Mouse (Mus musculus): ENCODE results near the gene Sco2.

- no peak for TF ChIP-seq CTCF (IDR thresholded peaks at IDR 0.05; ENCODE audit: borderline replicate concordance, insufficient read depth, low read depth, low read length)
- no peak for TF ChIP-seq POLR2A (IDR thresholded peaks at IDR 0.05; ENCODE audit: borderline replicate concordance, insufficient read depth, low read length)
Observed at GRCm38 (mm10) chr15:89323656-89324055, 50.0 kb downstream of the Sco2 start.

Measured in cerebellum, adult 2 months (tissue).